Mouse (Mus musculus) heart, embryonic 16.5 days (tissue): ENCODE measurements around the gene Ethe1. TPM values are rescaled to one million over a fixed set of nuclear protein-coding genes. Genes with fewer than 3 reads are reported as not detected.
A peak's percentile ranks its signal among the peaks of the same experiment; 100 is the strongest.

Experiments used
- ATAC-seq: fragments of 200-750 bp; cut with Nextera tagmentation; replicated peaks from 2 replicates; pipeline ENCODE4 v1.8.0; 2017; ENCODE audit warnings: moderate number of reproducible peaks; ENCODE audit not compliant: insufficient read depth, low FRiP score; ENCODE audit errors: extremely low read depth
- H3K27ac ChIP-seq: fragments of 300-500 bp; sonication (generic); 2 replicates; pipeline ENCODE4 v1.5.1; 2014; ENCODE audit warnings: mild to moderate bottlenecking, low read length, control low read depth, moderate library complexity
- H3K27me3 ChIP-seq: fragments of 300-500 bp; sonication (generic); 2 replicates; pipeline ENCODE4 v1.6.1; 2014; ENCODE audit warnings: low read length, mixed read lengths; ENCODE audit not compliant: control insufficient read depth, insufficient read depth
- H3K36me3 ChIP-seq: fragments of 300-500 bp; sonication (generic); 2 replicates; pipeline ENCODE4 v1.6.1; 2014; ENCODE audit not compliant: control insufficient read depth, insufficient read depth
- H3K4me1 ChIP-seq: fragments of 300-500 bp; sonication (generic); 2 replicates; pipeline ENCODE4 v1.6.1; 2014; ENCODE audit warnings: low read length, mixed read lengths; ENCODE audit not compliant: control insufficient read depth, insufficient read depth
- H3K4me2 ChIP-seq: fragments of 300-500 bp; sonication (generic); 2 replicates; pipeline ENCODE4 v1.6.1; 2014; ENCODE audit warnings: low read depth, mild to moderate bottlenecking, control low read depth, low read length
- H3K4me3 ChIP-seq: fragments of 300-500 bp; sonication (generic); 2 replicates; pipeline ENCODE4 v1.5.1; 2014; ENCODE audit warnings: mild to moderate bottlenecking, control low read depth, low read length
- H3K9ac ChIP-seq: fragments of 300-500 bp; sonication (generic); 2 replicates; pipeline ENCODE4 v1.6.1; 2014; ENCODE audit warnings: low read length, control low read depth
- H3K9me3 ChIP-seq: fragments of 300-500 bp; sonication (generic); replicated peaks from 2 replicates; pipeline ENCODE4 v1.6.1; 2016; ENCODE audit warnings: low read length; ENCODE audit not compliant: control insufficient read depth
- WGBS: fragments of 180-500 bp; shearing (Covaris S2); extraction: QIAGEN DNeasy Blood & Tissue Kit; methylation state at CpG from one replicate; pipeline ENCODE4 v1.1.7; 2014; 5-methylcytosine and 5-hydroxymethylcytosine counted together
- polyA plus RNA-seq: library from polyadenylated mRNA; unstranded; fragments of >200 nt; fragmentation: Nextera tagmentation; extraction: Ambion mirVana; gene quantifications from 2 replicates; pipeline ENCODE4 v1.2.1, GENCODE M21; 2015

The Ethe1 gene
- polyA plus RNA-seq, 1 experiment from 2014 or later = 23.5 TPM

DNA sequence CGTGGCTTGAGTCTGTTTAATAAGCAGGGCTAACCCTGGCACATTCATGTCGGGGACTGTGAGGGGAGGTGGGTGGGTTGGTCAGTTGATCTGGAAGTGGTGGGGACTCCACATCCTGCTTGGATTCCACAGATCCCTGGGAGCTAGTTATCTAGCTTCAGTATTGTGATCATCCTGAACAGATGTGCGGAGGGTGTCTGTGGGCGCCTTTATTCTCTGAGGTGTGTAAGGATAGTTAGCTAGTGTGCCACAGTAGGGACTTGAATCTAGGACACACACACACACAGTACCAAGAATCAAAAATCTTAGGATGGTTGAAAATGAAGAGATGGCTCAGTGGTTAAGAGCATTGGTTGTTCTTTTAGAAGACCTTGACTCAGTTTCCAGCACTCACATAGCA is 18.8 kb upstream of the Ethe1 start:
- H3K9ac ChIP-seq = no peak overlapping the region
- H3K4me3 ChIP-seq = no peak overlapping the region
- H3K4me1 ChIP-seq = no peaks in the 10 kb centered on the region
- H3K9me3 ChIP-seq = no peaks in the 10 kb centered on the region
- peaks cover 26% of the 10 kb centered on the region for H3K36me3 ChIP-seq
- H3K27ac ChIP-seq = no peak overlapping the region
- H3K4me2 ChIP-seq = no peak overlapping the region
- H3K27me3 ChIP-seq = no peaks in the 10 kb centered on the region
- ATAC-seq = no peak
- 90% methylated on average over 4 of the region's 4 CpGs for WGBS

DNA sequence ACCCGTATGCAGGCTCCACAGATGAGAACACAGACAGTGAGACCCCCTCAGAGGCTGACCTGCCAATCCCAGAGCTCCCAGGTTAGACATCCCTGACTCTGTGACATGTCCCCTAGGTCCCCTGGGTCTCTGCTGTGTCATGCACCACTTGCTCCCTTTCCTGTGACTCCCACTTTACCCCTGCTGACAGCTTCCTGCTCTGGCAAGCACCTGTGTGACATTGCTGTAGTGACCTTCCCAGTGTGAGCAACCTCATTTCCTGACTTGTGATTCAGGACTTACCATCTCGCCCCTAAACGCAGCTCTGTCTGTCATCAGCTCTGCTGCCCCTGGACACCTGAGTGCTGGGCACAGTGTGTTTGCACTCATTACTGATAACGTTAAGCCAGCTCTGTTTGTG is 16.3 kb upstream of the Ethe1 start:
- Histone ChIP-seq H3K27me3 (no peaks in the 10 kb centered on the region), H3K4me3 (no peak overlapping the region), H3K36me3 (peaks cover 24% of the 10 kb centered on the region), H3K4me2 (no peak overlapping the region), H3K4me1 (no peaks in the 10 kb centered on the region), H3K27ac (no peak overlapping the region), H3K9me3 (no peaks in the 10 kb centered on the region), H3K9ac (no peak overlapping the region)
- WGBS = 79% methylated on average over 4 of the region's 4 CpGs
- no peak for ATAC-seq

DNA sequence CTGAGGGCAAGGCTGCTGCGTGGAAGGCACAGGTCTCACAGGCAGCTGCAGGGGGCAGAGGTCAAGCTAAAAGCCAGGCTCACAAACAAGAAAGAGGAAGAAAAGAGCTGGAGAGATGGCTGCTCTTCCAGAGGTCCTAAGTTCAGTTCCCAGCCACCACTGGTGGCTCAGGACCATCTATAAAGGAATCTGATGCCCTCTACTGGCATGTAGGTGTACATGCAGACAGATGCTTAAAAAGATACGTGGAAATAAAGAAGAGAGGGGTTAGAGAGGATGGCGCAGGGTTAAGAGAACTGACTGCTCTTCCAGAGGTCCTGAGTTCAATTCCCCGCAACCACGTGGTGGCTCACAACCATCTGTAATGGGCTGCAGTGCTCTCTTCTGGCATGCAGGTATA is 14.9 kb upstream of the Ethe1 start:
- Histone ChIP-seq H3K27ac (no peak overlapping the region), H3K4me1 (no peaks in the 10 kb centered on the region), H3K36me3 (peaks cover 12% of the 10 kb centered on the region; the same call in 1 of the 2 replicates)

GRCm38 (mm10) chr7:24574224-24574796 is 13.0 kb upstream of the Ethe1 start:
- ATAC-seq = no peak
- 49% methylated on average over 12 of the region's 12 CpGs for WGBS
- H3K27ac ChIP-seq = no peak overlapping the region

More for the DNA sequence above, 14.9 kb upstream of the Ethe1 start:
- H3K27me3 ChIP-seq = no peaks in the 10 kb centered on the region
- ATAC-seq = no peak
- no peak overlapping the region for H3K9ac ChIP-seq
- no peaks in the 10 kb centered on the region for H3K9me3 ChIP-seq
- 61% methylated on average over 5 of the region's 5 CpGs for WGBS
- no peak overlapping the region for H3K4me2 ChIP-seq
- no peak overlapping the region for H3K4me3 ChIP-seq

DNA sequence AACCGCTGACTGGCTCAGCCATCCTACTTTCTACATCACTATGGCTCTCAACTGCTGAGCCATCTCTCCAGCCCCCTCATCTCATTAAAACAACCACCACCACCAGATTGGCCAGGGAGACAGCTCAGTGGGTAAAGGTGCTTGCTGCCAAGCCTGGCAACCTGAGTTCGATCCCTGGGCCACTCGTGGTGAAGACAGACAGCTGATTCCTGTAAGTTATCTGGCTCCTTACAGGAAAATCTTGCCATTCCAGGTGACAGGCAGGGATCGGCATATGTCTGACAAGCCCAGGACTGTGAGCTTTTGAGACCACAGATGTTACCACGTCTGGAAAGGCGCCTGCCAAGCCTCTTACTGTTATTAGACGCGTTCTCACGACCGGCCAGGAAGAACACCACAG is 9.5 kb upstream of the Ethe1 start:
- no peak for ATAC-seq
- Histone ChIP-seq H3K9me3 (no peaks in the 10 kb centered on the region), H3K4me3 (no peak overlapping the region), H3K27me3 (no peaks in the 10 kb centered on the region), H3K27ac (no peak overlapping the region), H3K36me3 (no peaks in the 10 kb centered on the region), H3K9ac (no peak overlapping the region), H3K4me2 (no peak overlapping the region), H3K4me1 (no peaks in the 10 kb centered on the region)
- 88% methylated on average over 10 of the region's 10 CpGs for whole genome bisulfite sequencing

More at GRCm38 (mm10) chr7:24574224-24574796, 13.0 kb upstream of the Ethe1 start:
- Histone ChIP-seq H3K9ac (no peak overlapping the region), H3K4me3 (no peak overlapping the region), H3K4me2 (no peak overlapping the region), H3K9me3 (no peaks in the 10 kb centered on the region), H3K4me1 (no peaks in the 10 kb centered on the region), H3K27me3 (no peaks in the 10 kb centered on the region), H3K36me3 (peaks cover 4% of the 10 kb centered on the region; the same call in 1 of the 2 replicates)

- WGBS = 83% methylated on average over 6 of the region's 6 CpGs
- Histone ChIP-seq H3K9ac (no peak overlapping the region), H3K4me3 (no peak overlapping the region), H3K27me3 (peaks cover 31% of the 10 kb centered on the region), H3K4me1 (peaks cover 7% of the 10 kb centered on the region; the same call in 1 of the 2 replicates), H3K4me2 (no peak overlapping the region), H3K9me3 (no peaks in the 10 kb centered on the region), H3K27ac (no peak overlapping the region), H3K36me3 (no peaks in the 10 kb centered on the region)
- no peak for ATAC-seq
Observed at GRCm38 (mm10) chr7:24584876-24585275, 2.5 kb upstream of the Ethe1 start.

- no peak overlapping the region for H3K27ac ChIP-seq
- H3K27me3 ChIP-seq = peaks cover 31% of the 10 kb centered on the region
- no peak overlapping the region for H3K4me3 ChIP-seq
- 37% methylated on average over 16 of the region's 16 CpGs for WGBS
- H3K4me2 ChIP-seq = no peak overlapping the region
- H3K9me3 ChIP-seq = no peaks in the 10 kb centered on the region
- no peaks in the 10 kb centered on the region for H3K36me3 ChIP-seq
- no peak for ATAC-seq
- peaks cover 7% of the 10 kb centered on the region; the same call in 1 of the 2 replicates for H3K4me1 ChIP-seq
- H3K9ac ChIP-seq = no peak overlapping the region
Observed at GRCm38 (mm10) chr7:24585995-24586394, 1.3 kb upstream of the Ethe1 start.

DNA sequence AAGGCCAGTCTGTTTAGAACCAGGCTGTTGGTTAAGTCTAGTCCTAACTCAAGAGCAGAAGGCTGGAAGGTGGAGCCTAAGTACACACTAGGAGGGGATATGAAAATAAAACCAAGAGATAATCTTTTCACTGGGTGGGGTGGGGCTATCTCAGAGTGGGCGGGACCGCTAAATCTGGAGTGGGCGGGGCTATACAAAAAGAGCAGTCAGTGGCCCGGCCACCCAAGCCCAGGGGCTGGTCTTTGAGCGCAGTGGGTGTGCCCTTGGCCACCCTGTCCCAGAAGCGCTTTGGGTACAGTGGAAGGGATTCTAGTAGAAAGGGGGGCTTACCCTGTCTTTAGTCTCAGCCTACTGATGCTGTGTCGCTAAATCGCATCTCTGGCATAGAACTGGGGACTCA is 515 bp upstream of the Ethe1 start:
- no peak overlapping the region for H3K27ac ChIP-seq
- 8% methylated on average over 8 of the region's 8 CpGs for WGBS

DNA sequence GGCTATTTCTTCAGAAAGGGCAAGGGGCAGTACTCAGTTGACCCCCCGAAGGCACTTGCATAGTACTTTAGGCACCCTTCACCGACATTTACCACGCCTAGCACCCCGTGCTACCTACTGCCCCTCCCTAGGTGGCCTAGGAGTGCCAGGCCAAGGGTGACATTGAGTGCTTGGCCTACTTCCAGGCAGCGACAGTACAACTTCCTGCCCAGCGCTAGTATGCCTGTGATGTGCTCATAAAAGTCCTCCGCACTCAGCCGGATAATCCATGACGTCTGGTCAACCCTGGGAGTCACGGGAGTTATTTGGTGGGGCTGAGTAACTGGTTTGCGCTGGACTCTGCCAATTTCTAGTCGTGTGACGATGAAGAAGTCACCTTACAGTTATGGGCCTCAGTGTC is 993 bp downstream of the Ethe1 start:
- Histone ChIP-seq H3K4me3 (no peak overlapping the region), H3K9me3 (no peaks in the 10 kb centered on the region), H3K36me3 (no peaks in the 10 kb centered on the region), H3K9ac (no peak overlapping the region), H3K27me3 (peaks cover 31% of the 10 kb centered on the region), H3K4me2 (no peak overlapping the region), H3K4me1 (peaks cover 9% of the 10 kb centered on the region), H3K27ac (no peak overlapping the region)
- WGBS = 65% methylated on average over 13 of the region's 13 CpGs
- ATAC-seq = no peak

More for the DNA sequence above, 515 bp upstream of the Ethe1 start:
- no peaks in the 10 kb centered on the region for H3K36me3 ChIP-seq
- peak overlapping the region; percentile 54 for H3K4me3 ChIP-seq
- H3K9me3 ChIP-seq = no peaks in the 10 kb centered on the region
- 0 out of 2 replicates have a peak, but pooled peaks have one; percentile 38 for ATAC-seq
- H3K27me3 ChIP-seq = peaks cover 31% of the 10 kb centered on the region
- H3K4me1 ChIP-seq = peaks cover 7% of the 10 kb centered on the region; the same call in 1 of the 2 replicates
- peak overlapping the region; percentile 67; the same call in 1 of the 2 replicates for H3K9ac ChIP-seq
- H3K4me2 ChIP-seq = peak overlapping the region; percentile 74
